Mouse (Mus musculus) brain, embryonic 14.5 days (tissue): ENCODE results near the gene Aig1. TPM values are rescaled to one million over a fixed set of nuclear protein-coding genes. Genes with fewer than 3 reads are reported as not detected.
A peak's percentile ranks its signal among the peaks of the same experiment; 100 is the strongest.

Experiments used
- DNase-seq: peaks from one replicate; pipeline ENCODE4 v3.0.0-alpha.2; 2011; ENCODE audit warnings: low read depth
- CTCF ChIP-seq: fragments of 200-500 bp; IDR thresholded peaks from 2 replicates; pipeline ENCODE4 v1.5.1; 2012; ENCODE audit warnings: inconsistent platforms, mild to moderate bottlenecking, moderate library complexity, borderline replicate concordance; ENCODE audit not compliant: insufficient read depth, insufficient read length; ENCODE audit errors: extremely low read depth
- POLR2A ChIP-seq: fragments of 200-500 bp; IDR thresholded peaks from 2 replicates; pipeline ENCODE4 v1.6.1; 2012; ENCODE audit warnings: mild to moderate bottlenecking, inconsistent platforms, borderline replicate concordance; ENCODE audit not compliant: poor library complexity, insufficient read depth, insufficient read length, severe bottlenecking; ENCODE audit errors: extremely low read depth
- polyA plus RNA-seq: library from polyadenylated mRNA; depleted of rRNA; stranded (reverse); fragments of >200 nt; gene quantifications from 2 replicates; pipeline ENCODE4 v1.2.3, GENCODE M21; 2012

The Aig1 gene
- polyA plus RNA-seq, 1 experiment: 47.5 TPM

- no peak for DNase-seq
- TF ChIP-seq POLR2A (no peak), CTCF (no peak)
These were observed 184.3 kb downstream of the Aig1 start for GRCm38 (mm10) chr10:13684452-13684851.

- TF ChIP-seq CTCF: peak; percentile 58; the same call in 1 of the 2 replicates
- no peak for TF ChIP-seq POLR2A
- DNase-seq: peak; percentile 54
These were observed 186.2 kb downstream of the Aig1 start for GRCm38 (mm10) chr10:13682565-13682964.

DNA sequence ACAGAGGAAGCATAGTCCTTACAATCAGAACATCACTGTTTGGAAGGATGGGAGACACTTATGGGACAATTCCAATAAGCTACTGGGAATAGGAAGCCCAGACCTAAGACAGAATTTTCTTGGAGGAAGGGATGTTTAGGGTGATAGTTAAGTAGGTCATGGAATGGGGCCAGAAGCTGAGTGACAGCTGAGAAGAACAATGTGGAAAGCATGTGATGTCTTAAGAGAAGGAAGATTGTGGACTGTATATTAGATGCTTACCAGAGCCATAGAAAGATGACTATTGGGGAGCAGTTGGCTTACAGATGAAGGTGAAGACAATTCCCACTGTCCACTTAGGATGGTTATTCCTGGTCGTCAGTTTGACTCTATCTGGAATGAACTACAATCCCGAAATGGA, 191.3 kb downstream of the Aig1 start:
- TF ChIP-seq CTCF (no peak), POLR2A (no peak)
- no peak for DNase-seq

- DNase-seq: no peak
- TF ChIP-seq POLR2A (no peak), CTCF (no peak)
These were observed 193.8 kb downstream of the Aig1 start for GRCm38 (mm10) chr10:13675033-13675379.

- peak; percentile 76 for DNase-seq
- TF ChIP-seq POLR2A: no peak
- no peak for TF ChIP-seq CTCF
These were observed 194.3 kb downstream of the Aig1 start for GRCm38 (mm10) chr10:13674304-13675032.

DNA sequence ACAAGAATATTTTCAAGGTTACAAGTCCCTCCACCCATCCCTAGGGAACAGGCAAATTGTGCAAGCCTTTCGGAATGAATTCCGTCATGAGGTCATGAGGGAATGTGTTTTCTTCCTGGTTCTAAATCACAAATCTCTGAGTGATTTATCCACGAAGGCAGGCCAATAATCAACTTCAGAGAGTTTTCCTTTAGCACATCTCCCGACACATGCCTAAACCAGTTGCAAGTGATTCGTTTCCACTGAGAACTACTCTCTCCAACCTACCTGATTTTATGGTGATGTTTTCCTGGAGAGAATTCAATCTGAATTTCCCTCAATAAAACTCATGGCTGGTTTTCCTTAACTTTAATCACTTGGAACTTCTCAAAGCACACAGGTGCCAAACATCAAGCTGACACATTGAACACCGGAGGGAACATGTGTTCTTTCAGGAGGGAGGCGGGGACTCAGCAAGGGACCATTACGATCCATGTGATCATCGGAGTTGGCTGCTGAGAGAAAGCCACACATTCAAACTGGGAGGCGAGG, 201.5 kb downstream of the Aig1 start:
- DNase-seq: no peak
- TF ChIP-seq CTCF: no peak
- TF ChIP-seq POLR2A: no peak

DNA sequence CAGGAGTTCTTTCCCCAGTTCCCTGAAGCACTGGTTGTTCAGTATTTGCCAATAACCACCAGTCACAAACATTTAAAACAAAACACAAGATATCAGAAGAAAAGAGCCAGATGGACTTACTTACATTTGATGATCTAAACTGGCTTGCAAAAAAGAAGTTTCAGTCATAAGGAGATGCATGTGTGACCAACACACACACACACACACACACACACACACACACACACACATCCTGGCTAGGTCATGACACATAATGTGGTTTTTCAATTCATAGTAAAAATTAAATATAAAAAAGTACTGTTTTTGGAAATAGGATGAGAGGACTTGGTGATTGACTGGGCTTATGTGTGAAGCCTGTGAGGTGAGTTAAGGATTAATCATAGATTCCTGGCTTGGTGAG, 205.3 kb downstream of the Aig1 start:
- no peak for DNase-seq
- TF ChIP-seq CTCF (no peak), POLR2A (no peak)

DNA sequence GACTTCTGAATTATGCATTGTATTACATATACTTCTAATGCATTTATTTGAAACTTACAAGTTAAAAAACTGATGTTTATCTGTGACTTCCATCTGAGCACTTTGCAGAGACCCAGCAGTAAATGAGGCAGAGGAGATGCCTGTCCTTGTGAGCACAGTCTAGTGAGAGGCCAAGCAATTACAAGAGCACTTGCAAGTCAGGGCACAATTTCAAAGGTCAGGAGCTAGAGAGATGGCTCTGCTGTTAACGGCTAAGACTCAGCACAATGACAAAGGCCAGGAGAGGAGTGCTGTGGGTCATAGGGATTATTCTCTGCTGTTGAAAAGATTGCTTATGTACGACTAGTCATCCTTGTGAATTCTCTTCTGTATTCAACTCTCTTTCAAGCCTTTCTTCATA, 209.0 kb downstream of the Aig1 start:
- DNase-seq: peak; percentile 12
- TF ChIP-seq POLR2A (no peak), CTCF (no peak)

DNA sequence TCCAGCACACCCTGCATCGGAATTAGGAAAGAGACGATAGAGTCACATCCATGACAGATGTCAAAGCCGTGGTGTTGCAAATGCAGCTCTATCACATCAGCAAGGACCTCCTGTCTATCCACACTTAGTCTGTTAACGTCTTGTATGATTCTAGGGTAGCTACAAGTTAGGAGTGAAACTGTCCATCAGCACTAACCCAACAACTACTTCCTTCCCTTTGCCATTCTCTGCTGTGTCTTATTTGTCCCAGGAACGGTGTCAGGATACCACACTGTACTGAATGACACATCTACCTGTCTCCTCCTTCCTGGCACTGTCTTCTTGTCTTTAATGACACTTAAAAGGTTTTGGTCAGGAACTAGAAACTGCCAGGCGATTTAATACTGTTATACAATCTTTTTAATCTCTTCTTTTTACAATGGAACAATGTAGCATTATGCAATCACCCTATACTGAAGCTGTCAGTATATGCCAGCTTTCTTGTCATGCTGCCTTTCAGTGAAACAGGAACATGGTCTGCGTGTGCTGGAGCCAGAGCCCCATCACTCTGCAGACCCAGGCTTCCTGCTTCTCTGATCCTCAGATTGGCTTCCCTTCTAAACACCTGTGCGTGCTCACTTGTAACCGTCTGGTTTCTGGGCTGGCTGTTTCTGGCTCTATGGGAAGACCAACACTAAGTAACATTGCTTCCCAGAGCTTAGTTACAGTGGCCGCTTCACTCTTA, 214.9 kb downstream of the Aig1 start:
- no peak for TF ChIP-seq CTCF
- no peak for TF ChIP-seq POLR2A
- no peak for DNase-seq

- no peak for DNase-seq
These were observed 215.5 kb downstream of the Aig1 start for GRCm38 (mm10) chr10:13653326-13653725.

DNA sequence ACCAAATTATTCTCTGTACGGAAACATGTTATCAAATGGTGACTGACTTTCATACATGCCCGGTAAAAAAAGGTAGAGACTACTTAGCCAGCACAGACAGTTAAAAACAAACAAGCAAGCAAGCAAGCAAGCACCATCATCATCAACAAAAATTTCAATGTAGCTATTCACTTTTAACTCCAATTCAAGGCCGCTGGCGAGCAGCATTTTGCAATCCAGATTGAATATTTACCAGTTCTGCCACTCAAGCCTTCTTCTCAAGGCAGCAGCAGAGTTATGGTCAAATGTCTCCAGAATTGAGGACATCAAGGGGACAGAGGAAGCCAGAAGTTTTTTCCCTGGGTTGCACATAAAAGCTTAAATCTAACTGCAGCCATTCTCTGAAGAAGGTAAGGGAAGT, 216.7 kb downstream of the Aig1 start:
- TF ChIP-seq POLR2A (no peak), CTCF (no peak)
- DNase-seq: no peak

More at GRCm38 (mm10) chr10:13653326-13653725, 215.5 kb downstream of the Aig1 start:
- TF ChIP-seq POLR2A: no peak
- no peak for TF ChIP-seq CTCF

DNA sequence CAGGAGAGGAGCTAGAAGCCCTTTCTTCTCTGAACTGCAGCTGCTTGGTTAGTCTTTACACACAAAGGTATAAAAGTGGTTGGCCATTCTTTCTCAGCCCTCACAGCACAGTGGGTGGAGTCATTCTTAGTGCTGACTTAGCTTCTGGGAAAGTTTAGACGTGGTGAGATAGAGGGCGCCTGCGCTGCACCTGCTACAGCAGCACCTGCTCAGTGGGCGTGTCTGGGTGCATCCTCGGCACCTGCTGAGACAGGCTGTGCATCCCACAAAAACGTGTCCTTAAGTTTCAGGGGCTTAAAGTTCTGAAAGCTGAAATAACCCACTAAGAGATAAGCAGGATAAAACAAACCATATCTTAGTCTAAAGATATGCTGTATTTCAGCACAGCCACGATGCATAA, 227.0 kb downstream of the Aig1 start:
- no peak for DNase-seq
- TF ChIP-seq POLR2A: no peak
- no peak for TF ChIP-seq CTCF

DNA sequence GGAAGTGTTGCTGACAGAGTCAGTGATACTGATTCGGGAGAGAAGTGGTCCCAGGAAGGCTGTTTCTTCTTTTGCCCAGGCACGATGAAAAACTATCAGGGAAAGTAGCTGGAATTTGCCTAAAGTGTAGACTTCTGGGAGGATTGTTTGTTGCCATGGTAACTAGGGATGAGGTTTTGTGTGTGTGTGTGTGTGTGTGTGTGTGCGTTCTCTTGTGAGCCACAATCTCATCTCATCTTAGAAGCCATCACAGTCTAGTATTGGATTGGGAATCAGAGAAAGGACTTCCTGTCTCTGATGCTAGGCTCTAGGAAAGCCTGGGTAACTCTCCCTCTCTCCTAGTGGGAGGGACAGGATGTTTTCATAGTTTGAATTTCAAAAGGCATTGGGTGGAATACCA, 237.0 kb downstream of the Aig1 start:
- TF ChIP-seq CTCF (no peak), POLR2A (no peak)
- DNase-seq: peak; percentile 24
